Mouse (Mus musculus) kidney, postnatal 10 days (tissue): Measurements from ENCODE around the gene Egln1.

Experiments used
- DNase-seq: peaks from one replicate; pipeline ENCODE4 v3.0.0; 2021; ENCODE audit warnings: mixed read lengths

Gene Egln1

DNA sequence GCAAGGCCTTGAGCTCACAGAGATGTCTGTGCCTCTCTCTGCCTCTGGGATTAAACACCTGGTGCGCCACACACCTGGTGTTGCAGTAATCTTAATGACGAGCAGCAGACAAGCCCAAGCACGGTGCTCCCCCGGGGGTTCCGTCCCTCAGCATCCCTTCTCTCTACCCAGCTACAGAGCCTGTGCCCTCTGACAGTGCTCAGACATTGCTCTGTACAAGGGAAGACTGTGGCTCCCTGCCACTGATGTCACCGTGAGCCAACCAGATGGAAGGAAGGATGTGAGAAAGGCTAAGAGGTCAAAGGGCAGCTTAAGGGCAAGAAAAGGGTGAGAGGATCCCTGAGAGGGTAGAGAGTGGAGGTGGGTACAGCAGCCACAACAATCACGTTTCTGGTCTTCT, 4.7 kb downstream of the Egln1 start:
- DNase-seq: no peak

DNA sequence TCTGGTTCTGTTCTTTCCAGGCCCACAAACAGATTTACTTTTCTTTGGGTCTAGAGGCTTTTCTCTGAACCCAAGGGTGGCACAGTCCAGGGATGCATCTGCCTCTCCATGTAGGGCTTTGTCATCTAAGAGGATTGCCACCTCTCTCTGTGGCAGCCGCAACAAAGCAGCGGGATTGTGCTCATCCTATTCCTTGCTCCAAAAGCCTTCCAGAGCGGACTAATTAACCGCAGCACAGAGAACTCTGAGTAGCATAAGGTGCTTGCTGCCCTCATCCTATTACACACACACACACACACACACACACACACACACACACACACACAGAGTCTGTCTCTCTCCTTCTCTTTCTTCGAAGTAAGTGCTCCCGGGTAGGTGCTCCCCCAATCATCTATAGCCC, 5.3 kb downstream of the Egln1 start:
- no peak for DNase-seq

DNA sequence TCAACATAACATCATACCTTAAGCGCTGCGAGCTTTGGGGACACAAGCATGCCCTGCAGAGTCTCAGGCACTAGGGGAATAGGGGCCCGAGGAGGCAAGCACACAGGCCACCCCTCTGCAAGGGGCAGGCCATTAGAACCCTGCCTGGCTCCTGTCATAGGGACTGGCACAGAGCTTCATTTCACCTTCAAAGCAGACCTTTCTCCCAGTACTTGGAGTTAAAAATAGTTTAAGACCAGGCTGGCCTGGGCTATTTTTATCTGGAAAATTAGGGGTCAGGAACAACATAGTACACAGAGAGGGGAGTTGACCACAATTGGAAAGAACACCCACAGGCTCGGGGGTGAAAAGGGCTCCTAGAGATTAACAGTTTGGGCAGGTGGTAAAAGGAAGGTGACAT, 11.8 kb downstream of the Egln1 start:
- no peak for DNase-seq

DNA sequence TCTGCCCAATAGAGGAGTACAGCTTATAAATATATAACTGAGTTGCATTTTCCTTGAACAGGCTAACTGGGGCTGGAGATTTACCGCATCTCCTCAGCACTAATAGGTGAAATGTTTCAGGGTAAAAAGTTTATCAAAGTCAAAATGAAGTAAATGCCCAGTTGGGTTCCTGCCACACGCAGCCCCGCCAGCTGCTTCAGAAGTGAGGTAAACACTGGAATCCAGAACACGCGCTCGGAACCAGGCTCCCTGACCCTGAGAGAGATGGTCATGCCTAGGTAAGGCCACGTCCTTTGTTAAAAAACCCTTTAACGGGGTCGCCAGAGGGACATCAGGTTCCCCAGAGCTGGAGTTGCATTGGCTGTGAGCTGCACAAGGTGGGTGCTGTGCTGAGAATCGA, 12.4 kb downstream of the Egln1 start:
- DNase-seq: no peak

DNA sequence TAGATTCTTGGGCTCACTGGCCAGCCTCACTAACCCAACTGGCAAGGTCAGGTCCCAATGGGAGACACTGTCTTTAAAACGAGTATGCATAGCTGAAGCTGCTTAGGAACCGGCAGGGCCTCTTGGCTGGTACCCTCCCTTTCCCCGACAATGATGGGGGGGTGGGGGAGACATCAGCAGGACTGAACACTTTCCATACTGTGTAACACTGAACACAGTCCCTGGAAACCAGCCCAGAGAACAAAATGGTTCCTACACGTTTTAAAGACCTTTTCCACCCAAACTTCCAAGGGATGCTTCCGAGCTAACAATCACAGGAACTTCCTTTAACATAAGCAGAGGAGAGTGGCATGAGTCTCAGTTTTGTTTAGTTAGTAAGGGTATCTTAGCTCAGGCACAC, 14.0 kb downstream of the Egln1 start:
- no peak for DNase-seq

DNA sequence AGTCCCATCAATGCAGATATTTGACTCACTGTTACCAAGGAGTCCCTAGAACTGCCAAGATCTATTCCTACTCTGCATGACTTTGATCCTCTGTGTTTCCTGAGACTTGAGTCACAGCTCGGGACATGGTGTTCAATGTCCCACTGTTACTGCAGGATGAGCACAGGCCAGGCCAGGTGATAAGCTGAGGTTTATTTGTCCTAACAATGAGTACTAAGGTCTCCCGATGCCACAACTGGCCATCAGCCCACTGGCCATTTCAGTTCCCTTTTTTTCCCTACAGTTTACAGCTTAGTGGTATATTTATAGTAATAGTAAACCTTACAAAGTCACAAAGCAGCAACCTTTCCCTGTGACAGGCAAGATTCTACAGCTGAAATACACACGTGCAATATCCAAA, 16.7 kb downstream of the Egln1 start:
- DNase-seq: no peak

DNA sequence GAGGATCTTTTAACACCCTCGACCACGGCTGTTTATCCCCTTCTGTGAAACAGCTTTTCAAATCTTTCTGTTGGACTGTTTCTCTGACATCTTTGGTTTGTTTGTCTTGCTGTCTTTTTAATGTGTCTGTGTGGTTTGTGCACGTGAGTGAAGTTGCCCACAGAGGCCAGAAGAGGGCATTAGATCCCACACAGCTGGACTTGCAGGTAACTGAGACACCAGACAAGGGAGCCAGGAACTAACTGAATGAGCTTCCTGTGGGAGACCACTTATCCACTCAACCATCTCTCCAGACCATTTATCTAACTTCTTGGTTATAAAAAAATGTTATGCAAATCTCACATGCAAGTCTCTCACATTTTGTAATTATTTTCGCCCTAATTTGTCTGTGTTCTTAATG, 18.5 kb downstream of the Egln1 start:
- no peak for DNase-seq

DNA sequence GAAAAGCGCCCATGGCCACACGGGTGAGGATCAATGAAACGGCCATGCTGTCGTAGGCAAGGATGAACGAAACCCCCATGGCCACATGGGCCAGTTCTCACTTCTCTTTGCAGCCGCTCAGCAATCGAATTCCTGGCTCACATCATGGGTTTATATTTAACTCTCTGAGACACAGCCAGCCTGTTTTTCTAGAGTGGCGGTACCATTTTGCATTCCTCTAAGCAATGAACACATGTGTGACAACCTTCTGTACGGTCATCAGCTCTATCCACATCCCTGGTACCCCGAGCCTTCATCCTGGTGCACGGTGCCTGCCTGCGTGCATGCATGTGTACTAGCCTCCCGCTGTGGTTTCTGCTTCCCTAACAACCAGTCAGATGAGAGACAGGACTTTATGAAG, 19.0 kb downstream of the Egln1 start:
- DNase-seq: no peak

DNA sequence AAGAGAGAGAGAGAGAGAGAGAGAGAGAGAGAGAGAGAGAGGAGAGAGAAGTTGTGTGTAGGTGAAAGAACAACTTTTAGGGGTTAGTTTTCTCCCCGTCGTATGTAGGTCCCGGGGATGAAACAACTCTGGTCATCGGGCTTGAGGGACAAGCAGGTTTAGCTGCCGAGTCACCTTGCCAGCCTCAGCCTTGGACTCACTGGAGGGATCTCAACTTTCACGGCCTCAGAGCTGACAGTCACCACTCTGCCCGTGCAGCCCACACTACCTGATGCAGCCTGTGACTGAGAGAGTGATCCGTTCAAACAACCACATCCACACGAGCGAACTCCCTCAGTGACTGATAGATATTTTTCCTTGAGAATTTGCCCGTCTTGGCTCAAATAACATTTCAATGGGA, 20.1 kb downstream of the Egln1 start:
- no peak for DNase-seq

DNA sequence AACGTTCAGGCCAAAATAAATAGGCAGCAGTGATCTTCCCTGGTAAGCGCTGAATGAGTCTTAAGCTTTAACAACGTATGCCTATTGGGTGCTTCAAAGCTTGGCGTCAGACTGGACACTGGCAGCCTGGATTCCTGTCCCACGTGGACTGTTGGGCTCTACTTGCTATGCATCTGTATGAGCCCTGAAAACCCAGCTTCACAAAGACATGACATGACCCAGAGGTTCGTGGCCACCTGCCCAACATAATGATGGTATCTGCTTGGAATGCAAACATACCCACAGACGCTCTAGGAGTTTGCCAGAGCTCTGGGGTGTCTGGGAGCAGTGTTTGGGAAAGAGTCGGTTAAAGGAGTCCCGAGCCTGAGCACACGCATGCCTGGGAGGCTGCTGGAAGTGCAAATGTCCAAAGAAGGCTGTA, 22.8 kb downstream of the Egln1 start:
- peak; percentile 39 for DNase-seq

DNA sequence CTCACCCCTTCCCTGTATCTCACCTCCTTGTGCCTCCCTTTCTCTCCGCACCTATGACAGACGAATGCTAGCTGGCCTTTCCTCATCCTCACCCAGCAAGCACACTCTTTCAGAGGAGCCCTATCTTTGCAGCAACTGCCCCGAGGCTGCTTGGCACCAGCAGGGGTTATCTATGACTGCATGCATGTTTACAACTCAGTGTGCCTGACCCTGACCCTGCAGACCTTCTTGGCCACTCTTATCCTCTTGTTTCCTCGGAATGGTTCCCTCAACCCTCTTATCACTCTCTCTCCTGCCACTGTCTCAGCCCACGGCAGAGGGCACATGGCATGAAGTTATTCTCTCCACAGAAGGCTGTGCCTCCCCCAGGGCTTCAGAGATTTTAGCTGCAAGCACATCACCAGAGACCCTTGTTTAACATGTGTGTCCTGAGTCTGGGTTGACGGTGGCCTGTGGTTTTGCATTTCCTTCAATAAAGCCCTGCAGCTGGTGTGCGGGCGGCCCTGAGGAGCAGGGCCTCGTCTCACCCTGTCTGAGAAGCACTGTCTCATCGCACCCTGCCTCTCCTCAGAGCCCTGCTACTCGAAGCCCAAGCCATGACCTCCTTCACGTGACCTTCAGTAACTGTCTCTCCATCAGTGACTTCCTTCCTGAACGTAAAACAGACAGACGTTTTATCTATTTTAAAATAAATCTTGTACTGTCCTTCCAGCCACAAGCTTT, 23.4 kb downstream of the Egln1 start:
- DNase-seq: peak; percentile 55

DNA sequence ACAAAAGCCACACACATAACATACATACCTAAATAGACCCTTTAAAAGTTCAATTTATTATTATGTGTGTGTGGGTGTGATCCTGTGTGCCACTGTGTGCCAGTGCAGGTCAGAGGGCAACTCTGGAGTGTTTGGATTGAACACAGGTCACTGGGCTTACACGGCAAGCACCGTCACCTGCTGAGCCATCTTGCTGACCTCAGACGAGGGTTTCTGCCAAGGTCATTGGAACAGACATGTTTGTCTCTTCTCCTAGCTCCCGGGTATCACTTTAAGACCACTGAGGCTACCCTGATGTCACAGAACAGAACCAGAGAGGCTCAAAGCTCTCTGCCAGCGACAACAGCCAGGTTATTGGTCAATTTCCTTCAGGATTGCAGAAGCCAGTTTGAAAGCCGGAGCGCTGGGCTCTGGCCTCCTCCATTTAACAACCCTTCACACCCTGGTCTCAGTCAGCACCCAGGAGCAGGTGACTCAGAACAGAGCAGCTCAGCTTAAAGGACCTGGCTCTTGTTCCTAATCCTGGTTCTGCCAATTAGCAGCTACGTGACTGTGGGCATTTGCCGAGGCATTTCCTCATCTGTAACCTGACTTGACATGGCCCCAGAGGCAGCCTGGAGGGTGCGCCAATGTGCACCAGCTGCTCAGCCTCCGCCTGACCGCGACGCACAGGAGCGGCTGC, 25.0 kb downstream of the Egln1 start:
- DNase-seq: no peak

DNA sequence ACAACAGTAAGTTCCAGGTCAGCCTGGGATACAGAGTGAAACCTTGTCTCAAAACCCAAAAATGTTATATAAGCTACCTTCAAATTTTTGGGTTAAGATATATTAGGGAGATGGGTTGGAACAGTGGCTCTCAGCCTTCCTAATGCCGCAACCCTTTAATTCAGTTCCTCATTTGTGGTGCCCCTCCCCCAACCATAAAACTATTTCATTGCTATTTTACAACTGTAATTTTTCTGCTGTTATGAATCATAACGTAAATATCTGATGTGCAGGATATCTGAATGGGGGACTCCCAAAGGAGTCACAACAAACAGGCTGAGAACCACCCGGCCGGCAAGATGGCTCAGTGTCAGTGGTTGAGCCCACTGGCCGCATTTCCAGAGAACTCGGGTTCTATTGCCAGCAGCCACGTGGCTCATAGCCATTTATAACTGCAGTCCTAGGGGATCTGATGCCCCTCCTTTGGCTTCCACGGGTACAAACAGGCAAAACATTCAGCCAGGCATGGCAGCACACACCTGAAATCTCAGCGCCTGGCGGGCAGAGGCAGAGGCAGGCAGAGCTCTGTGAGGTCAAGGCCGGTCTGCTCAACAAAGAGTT, 26.5 kb downstream of the Egln1 start:
- DNase-seq: no peak

DNA sequence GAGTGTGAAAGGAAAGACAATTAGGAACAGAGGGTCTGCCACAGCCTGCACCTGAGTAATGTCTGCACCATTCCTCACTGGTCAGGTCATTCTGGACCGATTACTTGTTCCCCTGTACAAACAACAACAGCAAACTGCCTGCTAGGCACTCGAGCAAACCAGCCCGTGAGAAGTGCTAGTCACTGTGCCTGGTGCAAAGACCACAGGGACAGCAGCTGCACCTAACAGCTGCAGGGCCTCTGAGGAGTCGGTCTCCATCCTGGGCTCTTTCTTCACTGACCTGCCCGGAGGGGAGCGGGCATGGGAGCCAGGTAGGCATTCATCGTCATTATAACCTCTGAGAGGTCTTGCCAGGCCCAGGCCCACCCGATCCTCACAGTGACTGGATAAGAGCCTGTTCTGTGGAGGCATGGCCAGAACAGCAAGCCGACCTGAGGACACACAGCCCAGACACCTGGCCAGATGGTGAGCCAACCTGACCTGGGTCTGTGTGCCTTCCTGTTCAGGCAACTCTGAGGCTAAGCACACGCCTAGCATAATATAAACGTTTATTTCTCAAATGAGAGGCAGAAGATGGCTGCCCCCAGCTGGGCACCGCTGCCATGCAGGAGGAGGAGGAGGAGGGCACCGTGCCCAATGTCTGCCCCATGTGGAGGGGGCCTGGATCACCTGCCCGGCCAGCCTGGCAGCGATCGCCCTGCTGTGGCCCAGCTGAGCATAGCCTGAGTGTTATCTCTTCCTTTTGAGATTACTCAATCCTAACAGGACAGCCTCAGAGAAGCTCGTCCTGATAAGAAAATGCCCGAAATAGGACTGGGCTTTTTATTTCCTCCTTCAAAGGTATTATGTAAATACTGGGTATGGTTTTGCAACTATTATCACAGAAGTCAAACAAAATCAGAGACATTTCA, 27.5 kb downstream of the Egln1 start:
- no peak for DNase-seq

DNA sequence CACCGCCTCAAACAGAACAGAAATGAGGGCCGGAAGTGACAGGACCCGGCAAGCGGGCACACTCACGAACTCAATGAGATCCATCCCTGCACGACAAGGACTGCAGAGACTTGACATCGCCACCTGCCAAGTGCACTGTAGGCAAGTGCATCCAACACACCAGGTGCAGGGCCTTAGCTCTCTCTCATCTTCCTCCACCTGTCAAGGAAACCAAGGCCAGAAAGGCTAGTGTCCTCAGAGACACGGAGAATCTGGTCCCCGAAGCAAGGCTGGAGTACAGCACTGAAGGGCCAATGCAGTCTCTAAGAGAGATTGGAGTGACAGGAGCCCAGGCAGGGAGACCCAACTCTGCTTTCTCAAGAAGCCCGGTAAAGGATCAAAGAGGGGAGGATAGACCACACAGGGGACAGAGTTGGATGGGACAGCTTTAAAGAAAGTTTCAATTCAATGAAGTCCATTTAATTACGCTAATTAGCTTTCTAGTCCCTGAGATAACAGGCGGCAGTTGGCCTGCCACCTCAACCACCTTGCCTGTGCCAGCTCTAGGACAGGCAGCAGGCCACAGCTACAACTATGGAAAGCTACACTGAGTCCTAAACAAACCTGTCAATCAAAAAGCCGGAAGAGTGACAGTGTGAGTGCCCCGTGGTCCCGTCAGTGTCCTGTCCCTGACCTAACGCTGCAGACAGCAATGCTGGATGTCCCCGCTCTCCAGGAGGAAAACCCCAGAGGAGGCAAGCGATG, 31.2 kb downstream of the Egln1 start:
- DNase-seq: no peak

DNA sequence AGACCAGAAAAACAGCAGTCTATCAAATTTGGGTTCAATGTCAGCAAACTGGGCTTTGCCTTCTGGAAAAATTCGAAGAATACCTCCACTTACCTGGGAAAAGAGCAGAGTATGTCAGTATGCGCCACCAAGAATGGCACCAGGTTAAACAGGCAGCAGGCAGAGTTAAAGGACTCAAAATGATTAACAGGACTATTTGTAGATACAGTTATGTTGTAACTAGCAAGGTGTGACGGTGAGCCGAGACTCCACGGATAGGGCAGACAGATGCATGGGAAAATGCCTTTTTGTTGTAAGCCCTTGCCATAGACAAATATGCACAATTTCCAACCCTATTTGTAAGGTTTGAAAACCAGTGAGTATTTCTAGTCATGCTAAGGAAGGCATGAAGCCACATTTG, 35.1 kb downstream of the Egln1 start:
- no peak for DNase-seq

DNA sequence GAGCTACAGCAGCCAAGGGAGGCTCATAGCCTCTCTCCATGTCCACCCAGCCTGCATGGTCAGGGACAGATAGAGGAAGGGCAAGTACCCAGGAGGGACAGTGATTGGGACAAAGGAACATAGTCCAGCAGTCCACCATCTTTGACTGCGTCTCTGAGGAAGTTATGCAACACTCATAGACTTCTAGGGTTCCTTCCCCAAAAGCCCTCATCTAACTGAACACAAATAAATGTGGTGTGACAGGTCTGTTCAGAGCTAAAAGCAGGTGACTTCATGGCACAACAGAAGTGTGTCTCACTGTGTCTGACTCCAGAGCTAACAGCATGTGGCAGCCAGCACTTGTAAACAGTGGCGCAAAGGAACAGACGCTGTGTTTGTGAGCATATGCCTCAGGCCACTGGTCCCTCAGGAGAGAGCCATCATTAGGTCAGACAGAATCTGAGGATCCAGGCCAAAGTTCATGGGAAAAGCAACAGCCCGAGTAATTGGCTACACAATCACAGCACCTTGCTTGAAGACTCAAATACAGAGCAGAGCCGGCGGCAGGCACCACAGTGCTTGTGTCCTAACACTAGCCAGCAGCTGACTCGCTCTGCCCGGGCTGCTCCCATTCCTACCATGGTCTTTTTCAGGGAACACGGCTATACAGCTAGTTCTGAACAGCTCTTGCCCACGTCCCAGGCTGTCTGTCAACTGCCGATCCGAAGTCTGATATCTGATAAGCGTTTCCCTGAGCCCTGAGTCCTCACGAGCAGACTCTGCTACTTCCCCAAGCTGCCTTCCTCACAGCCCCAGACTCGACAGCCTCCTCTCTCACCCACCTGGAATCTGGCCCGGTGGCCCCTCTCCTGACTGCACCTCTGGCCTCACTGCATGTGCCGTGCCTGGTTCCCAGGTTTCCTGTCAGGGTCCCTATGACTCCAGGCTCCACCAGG, 36.9 kb downstream of the Egln1 start:
- DNase-seq: no peak

DNA sequence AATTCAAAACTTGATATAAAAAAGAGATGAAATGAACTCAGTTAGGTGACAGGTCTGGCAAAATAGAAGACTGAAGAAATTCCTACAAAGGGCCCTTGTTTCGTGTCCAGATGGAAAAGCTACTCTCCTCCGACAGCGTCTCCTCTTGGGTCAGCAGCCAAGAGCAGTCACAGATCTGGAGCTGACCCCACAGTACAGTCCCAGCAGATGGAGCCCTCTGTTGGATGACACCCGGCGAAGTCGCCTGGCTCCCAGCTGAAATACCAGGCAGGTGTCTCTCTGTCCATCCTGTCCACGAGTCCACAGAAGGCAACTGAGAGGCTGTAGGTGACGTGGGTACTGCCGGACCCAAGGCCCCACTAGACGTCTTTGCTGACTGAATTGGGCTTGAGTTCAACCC, 38.8 kb downstream of the Egln1 start:
- DNase-seq: no peak

DNA sequence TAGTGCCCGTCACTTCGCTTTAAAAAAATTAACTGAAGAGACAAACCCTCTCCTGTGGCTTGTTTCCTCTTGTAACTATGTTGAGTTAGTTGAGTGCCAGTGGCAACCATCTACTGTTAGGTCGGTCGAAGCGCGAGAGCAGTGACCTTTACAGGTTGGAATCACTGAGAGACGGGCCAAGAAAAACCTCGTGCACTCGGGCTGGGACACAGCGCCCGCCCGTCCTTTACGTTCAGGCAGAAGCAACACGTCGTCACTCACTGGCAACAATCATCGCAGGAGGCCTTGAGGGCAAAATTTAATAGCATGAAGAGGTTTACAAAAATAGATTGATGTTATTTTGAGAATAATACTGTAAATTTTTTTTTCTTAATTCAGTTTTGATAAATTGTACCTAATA, 39.2 kb downstream of the Egln1 start:
- no peak for DNase-seq

DNA sequence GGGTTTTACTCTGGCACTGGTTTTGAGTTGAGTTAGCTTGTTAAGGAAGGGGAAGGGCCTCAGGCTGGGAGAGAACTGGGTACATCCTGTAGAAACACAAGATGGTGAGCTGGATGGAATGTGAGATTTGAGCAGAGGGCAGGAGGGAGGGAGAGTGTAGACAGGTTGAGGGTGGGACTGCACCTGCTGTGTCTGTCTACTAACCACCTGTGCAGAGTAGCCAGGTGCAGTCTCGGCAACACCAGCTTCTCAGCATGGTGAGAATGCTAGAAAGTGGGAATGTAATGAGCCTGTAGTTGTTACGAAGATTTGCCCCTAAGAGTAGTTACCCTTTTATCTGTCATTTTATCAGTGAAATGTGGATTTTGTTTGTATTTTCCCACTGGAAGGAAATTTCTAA, 43.6 kb downstream of the Egln1 start:
- no peak for DNase-seq

DNA sequence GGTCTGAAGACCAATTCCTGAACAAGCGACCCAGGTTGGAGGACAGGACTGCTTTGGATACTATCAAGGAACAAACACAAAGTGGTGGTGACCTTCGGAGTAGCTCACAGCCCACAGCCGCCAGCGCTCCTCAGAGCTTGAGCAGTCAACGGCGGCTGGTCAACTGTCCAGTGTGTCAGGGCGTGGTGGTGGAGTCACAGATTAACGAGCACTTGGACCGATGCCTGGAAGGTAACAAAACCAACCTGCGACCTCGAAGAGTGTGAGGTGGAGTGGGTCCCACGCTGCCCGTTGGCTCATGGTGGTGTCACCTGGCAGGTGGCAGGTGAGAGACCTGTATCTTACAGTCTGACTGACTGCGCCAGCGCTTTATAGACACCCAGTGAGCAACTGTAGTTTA, 45.9 kb downstream of the Egln1 start:
- peak; percentile 69 for DNase-seq
